Mouse (Mus musculus) small intestine, adult 2 months (tissue): ENCODE data around the gene Fam163a.

Experiments used
- CTCF ChIP-seq: fragments of 200-500 bp; IDR thresholded peaks from 2 replicates; pipeline ENCODE4 v1.5.1; 2012; ENCODE audit warnings: low read depth, mild to moderate bottlenecking, control low read depth, inconsistent platforms, low read length, moderate library complexity, mixed read lengths; ENCODE audit not compliant: insufficient replicate concordance, insufficient read length; ENCODE audit errors: extremely low read depth
- POLR2A ChIP-seq: fragments of 200-500 bp; IDR thresholded peaks from 2 replicates; pipeline ENCODE4 v1.6.1; 2012; ENCODE audit warnings: low read depth, mild to moderate bottlenecking, control low read depth, inconsistent platforms, low read length, moderate library complexity

- TF ChIP-seq CTCF: no peak
- TF ChIP-seq POLR2A: no peak
Measured at GRCm38 (mm10) chr1:156168737-156169136, 36.1 kb downstream of the Fam163a start.
